Mouse (Mus musculus) forebrain, embryonic 12.5 days (tissue): ENCODE measurements around the gene Ggt5. TPM values are rescaled to one million over a fixed set of nuclear protein-coding genes. Genes with fewer than 3 reads are reported as not detected.

Experiments used
- ATAC-seq: fragments of 200-750 bp; cut with Nextera tagmentation; 2 replicates; pipeline ENCODE4 v1.8.0; 2017; ENCODE audit warnings: moderate TSS enrichment; ENCODE audit not compliant: low FRiP score
- H3K27ac ChIP-seq: fragments of 300-500 bp; sonication (generic); 2 replicates; pipeline ENCODE4 v1.5.1; 2016; ENCODE audit warnings: mild to moderate bottlenecking
- H3K27me3 ChIP-seq: fragments of 300-500 bp; sonication (generic); 2 replicates; pipeline ENCODE4 v1.6.1; 2016; ENCODE audit warnings: mild to moderate bottlenecking
- H3K36me3 ChIP-seq: fragments of 300-500 bp; sonication (generic); replicated peaks from 2 replicates; pipeline ENCODE4 v1.6.1; 2016; ENCODE audit warnings: mild to moderate bottlenecking
- H3K4me1 ChIP-seq: fragments of 300-500 bp; sonication (generic); 2 replicates; pipeline ENCODE4 v1.6.1; 2016
- H3K4me2 ChIP-seq: fragments of 300-500 bp; sonication (generic); 2 replicates; pipeline ENCODE4 v1.6.1; 2016; ENCODE audit warnings: mild to moderate bottlenecking, moderate library complexity
- H3K4me3 ChIP-seq: fragments of 300-500 bp; sonication (generic); replicated peaks from 2 replicates; pipeline ENCODE4 v1.5.1; 2016; ENCODE audit warnings: mild to moderate bottlenecking
- H3K9ac ChIP-seq: fragments of 300-500 bp; sonication (generic); 2 replicates; pipeline ENCODE4 v1.6.1; 2016; ENCODE audit warnings: mild to moderate bottlenecking
- H3K9me3 ChIP-seq: fragments of 300-500 bp; sonication (generic); 2 replicates; pipeline ENCODE4 v1.6.1; 2016
- WGBS: fragments of 180-500 bp; shearing (Covaris S2); methylation state at CpG from one replicate; pipeline ENCODE4 v1.1.7; 2016; 5-methylcytosine and 5-hydroxymethylcytosine counted together
- polyA plus RNA-seq: library from polyadenylated mRNA; unstranded; fragments of >200 nt; fragmentation: Nextera tagmentation; extraction: Ambion mirVana; gene quantifications from 2 replicates; pipeline ENCODE4 v1.2.1, GENCODE M21; 2016

Gene Ggt5
- polyA plus RNA-seq, 1 experiment from 2014 or later = 0.74 TPM

GRCm38 (mm10) chr10:75647362-75647761 lies 58.2 kb downstream of the Ggt5 start:
- Histone ChIP-seq H3K9me3 (no peaks in the 10 kb centered on the region), H3K27me3 (no peaks in the 10 kb centered on the region), H3K27ac (no peak overlapping the region), H3K4me1 (peaks cover 19% of the 10 kb centered on the region), H3K4me3 (no peak overlapping the region), H3K36me3 (peaks cover 62% of the 10 kb centered on the region), H3K9ac (no peak overlapping the region), H3K4me2 (no peak overlapping the region)
- 86% methylated on average over 3 of the region's 3 CpGs for WGBS
- ATAC-seq = no peak

GRCm38 (mm10) chr10:75648091-75648490 lies 59.0 kb downstream of the Ggt5 start:
- Histone ChIP-seq H3K4me2 (no peak overlapping the region), H3K27me3 (no peaks in the 10 kb centered on the region), H3K36me3 (peaks cover 69% of the 10 kb centered on the region), H3K9ac (no peak overlapping the region), H3K4me1 (peaks cover 15% of the 10 kb centered on the region), H3K9me3 (no peaks in the 10 kb centered on the region), H3K27ac (no peak overlapping the region), H3K4me3 (no peak overlapping the region)
- ATAC-seq = no peak
- WGBS = 90% methylated on average over 6 of the region's 6 CpGs

- no peak overlapping the region for H3K4me3 ChIP-seq
- H3K27ac ChIP-seq = no peak overlapping the region
- peaks cover 6% of the 10 kb centered on the region for H3K4me1 ChIP-seq
- 96% methylated on average over 7 of the region's 7 CpGs for WGBS
- no peak overlapping the region for H3K4me2 ChIP-seq
- ATAC-seq = no peak
- no peak overlapping the region for H3K9ac ChIP-seq
- no peaks in the 10 kb centered on the region for H3K27me3 ChIP-seq
- H3K9me3 ChIP-seq = no peaks in the 10 kb centered on the region
- peaks cover 77% of the 10 kb centered on the region for H3K36me3 ChIP-seq
These were observed 59.9 kb downstream of the Ggt5 start for GRCm38 (mm10) chr10:75649001-75649400.

GRCm38 (mm10) chr10:75649406-75649995 lies 60.4 kb downstream of the Ggt5 start:
- no peak overlapping the region for H3K4me3 ChIP-seq
- no peak overlapping the region for H3K27ac ChIP-seq
- H3K36me3 ChIP-seq = peaks cover 82% of the 10 kb centered on the region
- no peak overlapping the region for H3K4me2 ChIP-seq
- ATAC-seq = no peak
- peaks cover 1% of the 10 kb centered on the region; the same call in 1 of the 2 replicates for H3K4me1 ChIP-seq
- H3K9me3 ChIP-seq = no peaks in the 10 kb centered on the region
- 91% methylated on average over 4 of the region's 4 CpGs for WGBS
- H3K27me3 ChIP-seq = no peaks in the 10 kb centered on the region
- no peak overlapping the region for H3K9ac ChIP-seq

- no peak for ATAC-seq
- Histone ChIP-seq H3K4me3 (no peak overlapping the region), H3K9me3 (no peaks in the 10 kb centered on the region), H3K27me3 (no peaks in the 10 kb centered on the region), H3K4me1 (no peaks in the 10 kb centered on the region), H3K27ac (no peak overlapping the region), H3K4me2 (no peak overlapping the region), H3K9ac (no peak overlapping the region), H3K36me3 (peaks cover 91% of the 10 kb centered on the region)
- WGBS = 87% methylated on average over 6 of the region's 6 CpGs
These were observed 61.3 kb downstream of the Ggt5 start for GRCm38 (mm10) chr10:75650306-75650902.

- Histone ChIP-seq H3K36me3 (peaks cover 94% of the 10 kb centered on the region), H3K4me1 (no peaks in the 10 kb centered on the region)
These were observed 62.4 kb downstream of the Ggt5 start for GRCm38 (mm10) chr10:75651381-75652068.

GRCm38 (mm10) chr10:75654053-75654452 lies 64.9 kb downstream of the Ggt5 start:
- Histone ChIP-seq H3K4me3 (no peak overlapping the region), H3K9me3 (no peaks in the 10 kb centered on the region), H3K36me3 (peaks cover 96% of the 10 kb centered on the region), H3K27me3 (no peaks in the 10 kb centered on the region), H3K4me2 (no peak overlapping the region), H3K9ac (no peak overlapping the region), H3K27ac (no peak overlapping the region), H3K4me1 (no peaks in the 10 kb centered on the region)
- ATAC-seq = no peak
- 94% methylated on average over 4 of the region's 4 CpGs for WGBS

More at GRCm38 (mm10) chr10:75651381-75652068, 62.4 kb downstream of the Ggt5 start:
- no peaks in the 10 kb centered on the region for H3K9me3 ChIP-seq
- H3K4me3 ChIP-seq = no peak overlapping the region
- H3K27me3 ChIP-seq = no peaks in the 10 kb centered on the region
- 95% methylated on average over 16 of the region's 16 CpGs for WGBS
- H3K27ac ChIP-seq = no peak overlapping the region
- no peak overlapping the region for H3K4me2 ChIP-seq
- ATAC-seq = no peak
- no peak overlapping the region for H3K9ac ChIP-seq

GRCm38 (mm10) chr10:75657165-75657564 lies 68.0 kb downstream of the Ggt5 start:
- Histone ChIP-seq H3K27ac (no peak overlapping the region), H3K4me2 (no peak overlapping the region), H3K4me1 (no peaks in the 10 kb centered on the region), H3K4me3 (no peak overlapping the region), H3K27me3 (no peaks in the 10 kb centered on the region), H3K9me3 (no peaks in the 10 kb centered on the region), H3K9ac (no peak overlapping the region), H3K36me3 (peaks cover 82% of the 10 kb centered on the region)
- WGBS = 93% methylated on average over 5 of the region's 5 CpGs
- ATAC-seq = no peak

GRCm38 (mm10) chr10:75657772-75658171 lies 68.6 kb downstream of the Ggt5 start:
- peaks cover 81% of the 10 kb centered on the region for H3K36me3 ChIP-seq

GRCm38 (mm10) chr10:75661381-75661780 lies 72.2 kb downstream of the Ggt5 start:
- no peak overlapping the region for H3K4me2 ChIP-seq
- no peak overlapping the region for H3K4me3 ChIP-seq
- ATAC-seq = no peak
- peaks cover 5% of the 10 kb centered on the region for H3K4me1 ChIP-seq
- H3K27me3 ChIP-seq = 0 out of 2 replicates have a peak, but pooled peaks cover 3% of the 10 kb centered on the region
- H3K36me3 ChIP-seq = peaks cover 51% of the 10 kb centered on the region
- no peaks in the 10 kb centered on the region for H3K9me3 ChIP-seq
- no peak overlapping the region for H3K27ac ChIP-seq
- WGBS = 89% methylated on average over 6 of the region's 6 CpGs
- no peak overlapping the region for H3K9ac ChIP-seq

More at GRCm38 (mm10) chr10:75657772-75658171, 68.6 kb downstream of the Ggt5 start:
- Histone ChIP-seq H3K4me1 (no peaks in the 10 kb centered on the region), H3K27me3 (no peaks in the 10 kb centered on the region), H3K4me2 (no peak overlapping the region), H3K4me3 (no peak overlapping the region), H3K9me3 (no peaks in the 10 kb centered on the region), H3K27ac (no peak overlapping the region), H3K9ac (no peak overlapping the region)
- ATAC-seq = no peak
- 95% methylated on average over 7 of the region's 7 CpGs for WGBS

GRCm38 (mm10) chr10:75661876-75662275 lies 72.7 kb downstream of the Ggt5 start:
- Histone ChIP-seq H3K9ac (no peak overlapping the region), H3K4me3 (no peak overlapping the region), H3K9me3 (no peaks in the 10 kb centered on the region), H3K4me2 (no peak overlapping the region), H3K27ac (no peak overlapping the region), H3K36me3 (peaks cover 46% of the 10 kb centered on the region), H3K4me1 (peaks cover 10% of the 10 kb centered on the region), H3K27me3 (0 out of 2 replicates have a peak, but pooled peaks cover 3% of the 10 kb centered on the region)
- ATAC-seq = no peak
- WGBS = 92% methylated on average over 3 of the region's 3 CpGs

GRCm38 (mm10) chr10:75662575-75662974 lies 73.4 kb downstream of the Ggt5 start:
- peaks cover 4% of the 10 kb centered on the region; the same call in 1 of the 2 replicates for H3K27me3 ChIP-seq
- ATAC-seq = no peak
- no peak overlapping the region for H3K27ac ChIP-seq
- H3K9ac ChIP-seq = no peak overlapping the region
- no peak overlapping the region for H3K4me3 ChIP-seq
- H3K36me3 ChIP-seq = peaks cover 39% of the 10 kb centered on the region
- no peak overlapping the region for H3K4me2 ChIP-seq
- 90% methylated on average over 4 of the region's 4 CpGs for WGBS
- no peaks in the 10 kb centered on the region for H3K9me3 ChIP-seq
- H3K4me1 ChIP-seq = peaks cover 17% of the 10 kb centered on the region
